Mouse (Mus musculus): ENCODE data around the gene Mctp2. TPM values are rescaled to one million over a fixed set of nuclear protein-coding genes. Genes with fewer than 3 reads are reported as not detected.

Gene Mctp2
- total RNA-seq (2021), result under 1 TPM; 0.20 to 0.54 TPM
- long read RNA-seq, experiment 1, result 0 reads
- long read RNA-seq, experiment 2, result 0 reads

GRCm38 (mm10) chr7:72306382-72306841, at the start of gene Mctp2:
TSS of gene Mctp2 (minus strand) at chr7:72306608.
- DNase-seq, result peak; percentile 34 to 36

DNA sequence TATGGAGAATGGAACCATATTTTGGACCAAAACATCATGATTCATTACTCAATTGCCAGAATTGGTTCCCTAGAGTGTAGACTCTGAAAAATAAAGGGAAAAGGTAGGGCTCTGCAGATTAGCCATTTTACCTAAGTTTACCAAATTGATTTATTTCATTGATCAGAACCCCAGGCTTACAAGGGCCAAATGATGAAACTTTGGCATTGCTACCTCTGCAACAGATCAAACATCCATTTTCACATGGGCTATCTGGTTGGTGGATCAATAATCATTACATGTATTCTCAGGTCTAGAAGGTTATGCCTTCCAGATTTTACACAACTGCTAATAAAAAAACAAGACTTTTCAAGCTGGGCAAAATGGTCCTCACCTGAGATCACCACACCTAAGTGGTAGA, 39.5 kb upstream of the Mctp2 start:
- no peak for DNase-seq

- no peak for DNase-seq
Observed at GRCm38 (mm10) chr7:72343751-72344150, 37.3 kb upstream of the Mctp2 start.

DNA sequence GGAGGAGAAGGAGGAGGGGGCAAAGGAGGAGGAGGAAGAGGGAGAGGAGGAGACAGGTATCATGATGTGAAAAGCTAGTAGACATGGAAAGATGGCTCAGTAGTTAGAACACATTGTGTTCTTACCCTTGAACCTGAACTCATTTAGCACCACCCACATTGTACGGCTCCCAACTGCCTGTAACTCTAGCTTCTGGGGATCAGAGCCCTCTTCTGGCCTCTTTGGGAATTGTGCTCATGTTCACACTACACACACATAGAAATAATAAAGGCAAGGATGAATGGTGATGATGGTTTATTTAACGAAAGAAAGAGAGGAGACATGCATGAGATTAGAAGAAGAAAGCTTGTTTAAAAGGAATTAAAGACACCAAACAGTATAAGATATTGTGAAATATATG, 36.4 kb upstream of the Mctp2 start:
- DNase-seq, result no peak

DNA sequence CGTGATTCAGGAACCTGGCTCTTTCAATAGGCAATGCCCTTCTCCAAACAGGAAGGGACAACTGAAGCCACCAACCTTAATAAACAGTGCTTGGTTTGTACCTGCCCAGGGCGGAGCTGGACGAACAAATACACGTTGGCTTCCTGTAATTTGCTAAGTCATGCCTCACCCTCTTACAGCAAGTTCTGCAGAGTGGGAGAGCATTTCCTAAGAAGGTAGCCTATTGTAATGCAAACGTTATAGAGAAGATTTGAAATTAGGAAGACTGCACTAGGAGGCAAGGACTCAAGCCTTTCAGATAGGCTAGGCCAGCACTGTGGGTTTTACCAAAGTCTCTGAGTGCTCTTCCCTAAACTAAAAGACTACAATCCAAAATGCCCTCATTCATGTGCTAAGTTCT, 19.6 kb upstream of the Mctp2 start:
- DNase-seq, result no peak

DNA sequence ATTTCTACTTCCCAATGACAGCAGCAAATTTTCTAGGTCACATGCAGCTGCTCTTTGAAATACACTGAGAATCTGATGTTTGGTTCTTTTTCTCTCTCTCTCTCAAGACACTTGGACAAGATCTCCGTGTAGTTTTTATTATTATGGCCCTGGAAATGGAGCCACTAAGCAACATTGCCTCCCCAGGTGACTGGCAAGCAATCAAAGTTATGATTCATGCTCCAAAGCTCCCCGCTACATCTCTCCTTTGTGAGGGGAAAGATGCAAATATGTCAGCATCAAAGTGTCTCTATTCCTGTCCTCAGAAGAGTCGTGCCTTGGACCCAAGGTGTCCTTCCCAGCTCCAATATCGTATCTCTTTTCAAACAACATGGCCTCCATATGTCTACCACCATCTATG, 14.5 kb upstream of the Mctp2 start:
- DNase-seq, result no peak

DNA sequence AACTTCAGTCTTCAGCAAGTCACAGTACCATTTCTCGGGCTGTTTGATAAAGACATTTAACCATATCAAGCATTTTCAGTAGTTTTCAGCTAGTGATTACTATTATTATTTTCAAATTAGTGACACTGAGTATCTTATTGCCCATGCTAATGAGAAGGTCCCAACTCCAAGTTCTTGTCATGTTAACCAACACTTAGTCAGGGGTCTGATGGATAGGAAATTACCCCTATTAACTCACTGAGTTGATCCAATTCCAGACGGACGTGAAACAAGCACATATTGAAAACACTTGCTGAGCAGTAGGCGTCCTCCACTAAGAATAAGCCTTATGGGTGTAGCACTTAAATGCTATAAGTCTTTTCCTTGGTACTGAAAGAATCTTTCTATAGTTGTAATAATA, 14.0 kb upstream of the Mctp2 start:
- DNase-seq, result no peak

GRCm38 (mm10) chr7:72314395-72315060, 8.1 kb upstream of the Mctp2 start:
- no peak for DNase-seq

DNA sequence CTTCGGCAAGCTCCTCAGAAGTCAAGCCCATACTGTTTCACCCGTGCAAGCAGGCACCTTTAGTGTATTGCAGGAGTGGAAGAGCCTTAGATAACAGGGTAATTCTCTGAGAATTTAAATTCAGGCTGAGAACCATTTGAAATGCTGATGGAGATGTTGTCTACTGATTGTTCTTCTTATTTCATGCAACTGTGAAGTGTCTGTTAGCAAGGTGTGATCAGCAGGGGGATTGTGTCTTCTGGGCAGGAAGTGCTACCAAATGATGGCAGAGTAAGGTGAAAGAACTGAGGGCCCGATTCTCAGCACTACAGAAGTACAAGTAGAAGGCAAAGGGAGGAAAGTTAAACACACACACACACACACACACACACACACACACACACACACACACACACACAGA, 7.5 kb upstream of the Mctp2 start:
- DNase-seq, result no peak

- DNase-seq, result no peak
Observed at GRCm38 (mm10) chr7:72311582-72311981, 5.2 kb upstream of the Mctp2 start.

DNA sequence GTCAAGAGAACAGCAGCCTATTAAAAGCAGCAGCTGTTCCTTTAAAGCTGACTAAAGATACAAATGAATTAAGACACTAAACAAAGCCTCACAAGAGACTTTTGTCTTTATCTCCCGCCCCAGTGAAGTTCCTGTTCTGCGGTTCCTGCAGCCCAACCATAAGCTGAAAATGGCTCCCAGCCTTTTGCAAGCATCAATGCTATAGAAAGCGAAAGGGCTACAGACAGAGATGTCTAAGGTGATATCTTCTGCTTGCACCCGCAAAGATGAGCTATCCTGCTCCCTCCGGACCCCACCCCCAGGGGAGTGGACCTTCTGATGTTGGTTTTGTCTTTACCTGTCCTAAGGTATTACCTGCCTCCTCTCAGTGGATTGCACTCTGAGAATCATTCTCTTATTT, 1.7 kb upstream of the Mctp2 start:
- DNase-seq, result no peak

GRCm38 (mm10) chr7:72306847-72307246, 439 bp upstream of the Mctp2 start:
- no peak for DNase-seq

DNA sequence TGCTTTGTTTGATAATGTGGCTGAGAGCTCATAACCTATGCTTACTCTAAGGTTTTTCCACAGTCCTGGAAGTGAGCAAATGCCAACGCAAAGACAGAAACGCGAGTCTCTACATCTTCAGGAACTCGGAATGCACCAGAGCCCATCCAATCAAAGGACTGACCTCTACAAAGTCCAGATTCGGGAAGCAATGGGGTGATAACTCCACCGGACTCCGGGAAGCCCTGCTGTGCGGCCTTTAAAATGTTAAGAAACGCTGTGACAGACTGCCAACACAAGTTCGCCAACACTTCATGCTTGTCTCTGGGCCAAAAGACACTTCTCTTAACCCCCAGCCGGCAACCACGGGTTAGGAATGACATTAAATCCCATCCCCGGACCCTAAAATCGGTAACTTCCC, 437 bp downstream of the Mctp2 start:
- peak in 1 of 2 experiments; percentile 12 for DNase-seq

GRCm38 (mm10) chr7:72301667-72302066, 4.7 kb downstream of the Mctp2 start:
- no peak for DNase-seq

DNA sequence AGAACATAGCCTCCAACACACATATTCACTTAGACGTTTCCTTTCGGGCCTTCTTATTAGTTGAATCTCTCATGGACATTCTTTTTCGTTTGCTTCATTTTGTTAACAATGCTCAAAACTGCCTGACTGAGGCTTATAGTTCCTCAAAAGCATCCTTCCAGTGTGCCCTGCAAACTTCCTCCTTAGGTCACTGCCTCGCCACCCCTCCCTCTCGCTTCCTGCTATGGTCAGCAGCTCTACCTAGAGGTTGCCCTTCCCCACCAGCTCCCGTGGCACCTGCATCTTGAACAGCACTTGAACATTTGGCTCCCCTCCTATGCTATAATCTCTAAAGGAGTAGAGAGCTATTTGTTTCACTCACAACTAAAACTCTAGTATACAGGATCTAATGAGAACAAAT, 6.7 kb downstream of the Mctp2 start:
- DNase-seq, result no peak

DNA sequence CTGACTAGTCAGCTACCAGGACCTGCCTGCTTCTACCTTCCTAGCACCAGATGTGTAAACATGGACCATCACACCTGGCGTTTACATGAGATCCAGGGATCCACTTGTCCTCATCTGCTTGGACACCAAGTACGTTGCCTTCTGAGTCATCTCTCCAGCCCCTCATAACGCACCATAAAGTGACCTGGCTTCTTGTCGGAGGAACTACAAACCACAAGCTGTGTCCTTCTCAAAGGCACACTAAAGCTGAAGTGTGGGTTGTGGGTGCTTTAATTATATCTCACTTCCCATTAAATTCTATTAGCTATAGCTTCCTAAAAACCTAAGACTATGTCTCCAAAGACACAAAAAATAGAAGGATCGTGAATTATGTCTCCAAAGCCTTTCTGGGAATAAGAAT, 9.4 kb downstream of the Mctp2 start:
- no peak for DNase-seq

- no peak for DNase-seq
Observed at GRCm38 (mm10) chr7:72296171-72296570, 10.2 kb downstream of the Mctp2 start.

DNA sequence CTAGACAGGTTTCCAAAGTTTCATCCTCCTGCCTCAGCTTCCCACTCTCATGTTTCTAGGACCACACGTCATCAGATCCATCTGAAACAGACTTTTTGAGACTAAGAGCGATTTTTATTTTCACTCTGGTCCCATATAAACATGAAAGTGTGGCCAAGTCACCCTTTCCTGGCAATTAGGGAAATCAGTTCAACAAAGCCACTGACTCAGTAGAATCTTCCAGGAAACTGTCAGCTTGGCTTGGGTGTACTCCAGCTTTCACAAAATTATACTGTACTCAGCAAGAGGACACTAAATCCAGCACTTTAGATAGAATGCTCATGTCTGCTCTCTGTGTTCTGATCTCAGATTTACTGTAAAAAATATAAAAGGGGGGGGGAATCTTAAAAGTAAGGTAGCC, 11.5 kb downstream of the Mctp2 start:
- DNase-seq, result no peak

DNA sequence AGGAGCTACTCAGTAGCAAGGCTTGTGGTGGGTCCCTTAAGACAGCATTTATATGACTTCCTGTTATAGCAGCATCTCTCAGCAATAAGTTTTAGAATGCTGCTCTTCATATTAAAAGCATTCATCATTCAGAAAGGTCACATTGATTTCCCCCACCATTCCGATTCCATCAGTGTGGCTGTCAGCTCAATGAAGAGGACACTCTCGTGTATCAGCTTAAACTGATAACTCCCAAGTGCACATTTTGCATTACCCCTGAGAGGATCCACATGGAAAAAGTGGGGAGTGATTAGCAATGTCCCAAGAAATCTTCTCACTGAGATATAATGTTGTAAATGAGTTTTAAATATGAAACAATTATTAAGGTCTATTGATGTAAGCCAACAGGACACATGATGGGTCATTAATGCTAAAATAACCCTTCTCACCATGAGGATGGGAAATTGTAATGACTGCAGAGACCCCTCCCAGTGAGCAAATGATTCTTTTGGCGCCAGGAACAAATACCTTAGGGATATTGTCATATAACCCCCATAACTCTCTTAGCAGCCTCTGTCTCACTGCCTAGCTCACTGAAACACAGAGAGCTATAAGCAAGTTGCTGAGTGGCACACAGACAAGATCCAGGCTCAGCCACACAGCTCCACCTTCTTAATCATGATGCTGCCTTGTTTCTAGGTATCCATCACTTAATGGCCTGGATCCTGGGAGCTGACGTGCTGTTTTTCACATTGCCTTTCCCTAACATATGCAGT, 12.4 kb downstream of the Mctp2 start:
- no peak for DNase-seq

DNA sequence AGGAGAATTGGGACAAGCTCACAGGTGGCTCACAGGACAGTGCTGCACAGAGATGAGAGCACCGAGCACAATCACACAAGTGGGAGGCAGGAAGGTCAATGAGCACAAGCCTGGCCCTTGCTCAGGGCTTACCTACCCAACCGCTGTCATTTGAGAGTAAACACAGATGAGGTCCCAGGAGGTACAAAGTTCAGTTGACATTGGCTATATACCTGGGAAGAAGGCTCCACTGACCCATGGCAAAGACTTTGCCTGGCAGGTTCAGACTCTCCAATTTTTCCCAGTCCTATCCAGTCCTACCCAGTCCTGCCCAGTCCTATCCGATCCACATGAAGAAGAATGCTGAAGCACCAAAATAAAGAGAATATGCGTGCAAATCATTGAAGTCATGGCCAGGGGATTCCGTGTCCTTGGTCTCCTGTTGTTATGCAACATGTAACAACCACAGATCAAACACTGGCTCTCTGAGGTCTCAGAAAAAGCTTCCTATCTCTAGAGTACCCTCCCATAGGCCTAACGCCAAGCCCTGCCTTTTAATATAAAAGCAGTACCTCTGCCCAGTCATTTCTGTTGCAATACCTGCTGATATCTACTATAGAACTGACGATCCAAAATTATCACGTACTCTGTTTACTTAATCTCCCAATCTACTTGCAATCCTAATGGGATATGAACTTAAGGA, 14.0 kb downstream of the Mctp2 start:
- no peak for DNase-seq

GRCm38 (mm10) chr7:72280721-72281120, 25.7 kb downstream of the Mctp2 start:
- peak in 1 of 2 experiments; percentile 12 for DNase-seq

- DNase-seq, result no peak
Observed at GRCm38 (mm10) chr7:72278412-72278811, 28.0 kb downstream of the Mctp2 start.

- no peak for DNase-seq
Observed at GRCm38 (mm10) chr7:72275513-72275912, 30.9 kb downstream of the Mctp2 start.
